Mouse (Mus musculus) stomach, embryonic 14.5 days (tissue): Measurements from ENCODE around the gene Gpr65. TPM values are rescaled to one million over a fixed set of nuclear protein-coding genes. Genes with fewer than 3 reads are reported as not detected.
"Not testable (repeated sequence)": the region's sequence is repeated elsewhere in the genome, so short reads cannot be mapped to it uniquely, and the experiment has no call there.

Source experiments
- ATAC-seq: fragments of 200-750 bp; cut with Nextera tagmentation; 2 replicates; pipeline ENCODE4 v1.8.0; 2017; ENCODE audit warnings: low read depth, moderate TSS enrichment; ENCODE audit not compliant: insufficient number of reproducible peaks, insufficient read depth, low FRiP score
- H3K27ac ChIP-seq: fragments of 300-500 bp; sonication (generic); 2 replicates; pipeline ENCODE4 v1.5.1; 2014; ENCODE audit warnings: mild to moderate bottlenecking, low read length, moderate library complexity, mixed read lengths
- H3K27me3 ChIP-seq: fragments of 300-500 bp; sonication (generic); 2 replicates; pipeline ENCODE4 v1.6.1; 2014; ENCODE audit warnings: low read length, control low read depth, mixed read lengths; ENCODE audit not compliant: control insufficient read depth, insufficient read depth
- H3K36me3 ChIP-seq: fragments of 300-500 bp; sonication (generic); 2 replicates; pipeline ENCODE4 v1.6.1; 2014; ENCODE audit warnings: mild to moderate bottlenecking, control low read depth, low read length, moderate library complexity, mixed read lengths; ENCODE audit not compliant: control insufficient read depth, insufficient read depth
- H3K4me1 ChIP-seq: fragments of 300-500 bp; sonication (generic); 2 replicates; pipeline ENCODE4 v1.6.1; 2014; ENCODE audit warnings: low read length, control low read depth, mixed read lengths; ENCODE audit not compliant: control insufficient read depth, insufficient read depth
- H3K4me2 ChIP-seq: fragments of 300-500 bp; sonication (generic); replicated peaks from 2 replicates; pipeline ENCODE4 v1.6.1; 2014; ENCODE audit warnings: low read depth, low read length, control low read depth
- H3K4me3 ChIP-seq: fragments of 300-500 bp; sonication (generic); 2 replicates; pipeline ENCODE4 v1.5.1; 2014; ENCODE audit warnings: low read depth, low read length, control low read depth
- H3K9ac ChIP-seq: fragments of 300-500 bp; sonication (generic); replicated peaks from 2 replicates; pipeline ENCODE4 v1.6.1; 2014; ENCODE audit warnings: low read depth, mild to moderate bottlenecking, control low read depth, low read length, moderate library complexity, mixed read lengths
- H3K9me3 ChIP-seq: fragments of 300-500 bp; sonication (generic); 2 replicates; pipeline ENCODE4 v1.6.1; 2016; ENCODE audit warnings: low read depth, low read length, control low read depth; ENCODE audit not compliant: control insufficient read depth
- whole genome bisulfite sequencing: fragments of 180-500 bp; shearing (Covaris S2); extraction: QIAGEN DNeasy Blood & Tissue Kit; methylation state at CpG from one replicate; pipeline ENCODE4 v1.1.7; 2014; 5-methylcytosine and 5-hydroxymethylcytosine counted together
- polyA plus RNA-seq: library from polyadenylated mRNA; unstranded; fragments of >200 nt; fragmentation: Nextera tagmentation; extraction: Ambion mirVana; gene quantifications from 2 replicates; pipeline ENCODE4 v1.2.1, GENCODE M21; 2014

Gpr65 gene
- 2.0 and 2.5 TPM in 2 replicates for polyA plus RNA-seq

DNA sequence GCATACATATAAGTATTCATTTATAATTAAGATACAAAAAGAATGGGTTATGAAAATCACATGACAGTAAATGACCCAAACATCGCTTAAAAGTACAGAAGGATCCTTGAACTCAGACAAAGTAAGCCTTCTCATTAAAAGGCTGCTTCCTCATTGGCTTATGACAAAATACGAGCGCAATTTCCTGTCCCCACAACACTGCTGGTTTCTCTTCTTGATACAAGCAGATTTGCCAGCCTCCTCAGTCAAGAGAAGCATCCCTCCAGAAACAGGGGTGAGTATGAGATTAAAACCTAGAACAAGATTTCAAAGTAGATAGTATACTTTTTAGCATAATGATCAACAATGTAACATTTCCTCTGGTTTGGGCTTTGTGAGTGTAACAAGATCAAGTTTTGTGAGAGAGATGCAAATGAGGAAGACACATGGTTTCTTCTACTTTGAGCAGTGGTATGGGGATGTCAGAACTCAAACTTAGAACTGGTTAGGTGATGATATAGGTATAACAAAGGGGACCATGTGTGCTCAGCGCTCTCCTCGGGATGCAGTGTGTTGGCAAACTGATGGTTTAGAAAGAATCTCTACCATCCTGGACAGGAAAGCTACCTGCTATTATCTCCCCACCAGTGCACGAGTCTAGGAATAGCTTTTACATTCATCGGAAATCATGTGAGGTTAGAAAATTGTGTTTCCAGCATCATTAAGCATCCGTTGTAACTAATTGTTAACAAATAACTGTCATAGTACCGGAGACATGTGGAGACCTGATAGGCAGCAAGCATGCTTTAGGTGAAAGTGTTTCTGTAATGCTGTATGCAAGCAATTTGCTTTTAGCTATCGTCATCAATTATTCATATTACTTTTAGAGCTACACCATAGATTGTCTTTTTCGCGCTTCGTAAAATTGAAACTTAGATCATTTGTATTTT, at the start of gene Gpr65:
Gene Gpr65 (plus strand): TSS at position 195 of the 929 bp plus-strand sequence.
- Histone ChIP-seq H3K4me2 (no peak within 1 kb of the TSS), H3K4me3 (no peak within 1 kb of the TSS), H3K27ac (no peak within 1 kb of the TSS), H3K36me3 (no peaks in the 10 kb centered on the region), H3K4me1 (no peaks in the 10 kb centered on the region), H3K27me3 (no peaks in the 10 kb centered on the region), H3K9me3 (no peaks in the 10 kb centered on the region), H3K9ac (no peak within 1 kb of the TSS)
- no peak for ATAC-seq
- 86% methylated on average over 13 of the region's 13 CpGs for WGBS

DNA sequence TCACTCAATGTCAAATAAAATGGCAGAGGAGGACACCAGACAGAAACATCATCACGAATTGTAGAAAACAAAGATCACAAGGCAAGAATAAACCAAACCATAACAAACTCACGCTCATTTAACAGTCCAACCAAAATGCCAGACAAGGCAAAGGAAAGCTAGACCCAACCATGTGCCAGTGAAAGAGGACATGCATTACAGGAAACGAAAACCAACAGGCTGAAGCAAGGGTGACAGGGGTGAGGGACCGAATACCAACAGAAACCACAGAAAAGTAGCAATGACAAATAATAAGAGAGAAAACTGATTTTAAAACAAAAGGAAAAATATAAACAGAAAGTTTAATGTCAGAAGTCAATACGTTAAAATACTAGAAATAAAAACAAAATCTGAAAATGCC, 45.1 kb upstream of the Gpr65 start:
- Histone ChIP-seq H3K36me3 (no peaks in the 10 kb centered on the region), H3K27ac (no peak overlapping the region), H3K4me2 (no peak overlapping the region), H3K4me1 (no peaks in the 10 kb centered on the region), H3K4me3 (no peak overlapping the region), H3K27me3 (no peaks in the 10 kb centered on the region), H3K9me3 (no peaks in the 10 kb centered on the region), H3K9ac (no peak overlapping the region)
- ATAC-seq = no peak
- 83% methylated on average over 5 of the region's 5 CpGs for WGBS

DNA sequence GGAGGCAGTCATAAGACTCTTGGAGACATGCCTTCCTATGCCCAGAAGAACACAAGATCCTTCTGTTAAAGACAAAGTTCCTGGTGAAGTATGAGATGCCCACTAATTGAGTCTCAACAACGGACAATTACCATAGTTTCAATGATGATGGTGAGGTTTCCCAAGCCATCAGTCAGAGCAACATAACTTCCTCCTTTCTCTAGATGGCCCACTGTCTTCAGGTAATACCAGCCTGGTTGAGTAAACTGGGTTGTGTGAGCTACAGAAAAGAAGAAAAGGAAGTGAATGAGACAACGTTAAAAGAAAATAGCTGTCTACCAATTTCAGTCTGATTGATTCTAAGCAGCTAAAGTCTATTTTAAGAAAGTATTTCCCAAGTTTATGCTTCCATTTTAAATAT, 41.4 kb upstream of the Gpr65 start:
- 94% methylated on average over 2 of the region's 2 CpGs for WGBS
- ATAC-seq = no peak
- H3K27ac ChIP-seq = no peak overlapping the region

DNA sequence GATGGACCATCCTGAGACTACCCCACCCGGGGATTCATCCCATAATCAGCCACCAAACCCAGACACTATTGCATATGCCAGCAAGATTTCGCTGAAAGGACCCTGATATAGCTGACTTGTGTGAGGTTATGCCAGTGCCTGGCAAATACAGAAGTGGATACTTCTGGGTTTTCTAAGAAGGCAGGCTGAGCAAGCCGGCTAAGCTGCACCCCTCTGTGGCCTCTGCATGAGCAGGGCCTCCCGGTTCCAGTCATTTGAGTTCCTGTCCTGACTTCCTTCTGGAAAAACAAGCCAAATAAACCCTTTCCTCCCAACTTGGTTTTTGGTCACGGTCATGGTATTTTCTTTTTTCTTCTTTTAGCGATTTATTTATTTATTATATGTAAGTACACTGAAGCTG, 30.0 kb upstream of the Gpr65 start:
- H3K36me3 ChIP-seq, H3K9me3 ChIP-seq, H3K4me2 ChIP-seq, ATAC-seq, H3K27me3 ChIP-seq, H3K9ac ChIP-seq, H3K4me1 ChIP-seq, H3K4me3 ChIP-seq, H3K27ac ChIP-seq: not testable (repeated sequence)
- 85% methylated on average over 6 of the region's 6 CpGs for WGBS

More for the DNA sequence above, 41.4 kb upstream of the Gpr65 start:
- H3K36me3 ChIP-seq = no peaks in the 10 kb centered on the region
- no peak overlapping the region for H3K4me2 ChIP-seq
- no peak overlapping the region for H3K9ac ChIP-seq
- no peaks in the 10 kb centered on the region for H3K27me3 ChIP-seq
- H3K9me3 ChIP-seq = no peaks in the 10 kb centered on the region
- no peak overlapping the region for H3K4me3 ChIP-seq
- no peaks in the 10 kb centered on the region for H3K4me1 ChIP-seq

DNA sequence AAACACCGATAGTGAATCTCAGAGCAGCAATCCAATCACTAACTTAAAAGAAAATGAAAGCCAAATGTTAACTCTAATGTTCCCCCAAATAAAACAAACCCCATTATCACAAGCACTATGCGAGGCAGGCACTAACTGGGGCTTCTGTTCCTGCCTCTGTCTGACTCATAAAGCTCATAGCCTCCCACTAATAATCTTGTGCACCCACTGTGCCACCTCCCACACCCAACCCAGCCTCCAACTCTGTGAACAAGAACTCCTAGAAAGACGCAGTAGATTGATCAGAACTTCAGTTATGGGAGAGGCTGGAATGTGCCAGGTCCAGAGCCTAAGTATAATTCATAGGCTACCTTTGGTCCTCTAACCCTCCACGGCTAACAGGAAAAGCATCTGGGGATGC, 24.3 kb upstream of the Gpr65 start:
- WGBS = 81% methylated on average over 4 of the region's 4 CpGs
- no peak overlapping the region for H3K4me2 ChIP-seq
- ATAC-seq = no peak
- no peaks in the 10 kb centered on the region for H3K9me3 ChIP-seq
- no peaks in the 10 kb centered on the region for H3K27me3 ChIP-seq
- H3K4me3 ChIP-seq = no peak overlapping the region
- H3K4me1 ChIP-seq = no peaks in the 10 kb centered on the region
- H3K9ac ChIP-seq = no peak overlapping the region
- H3K36me3 ChIP-seq = no peaks in the 10 kb centered on the region
- H3K27ac ChIP-seq = no peak overlapping the region

DNA sequence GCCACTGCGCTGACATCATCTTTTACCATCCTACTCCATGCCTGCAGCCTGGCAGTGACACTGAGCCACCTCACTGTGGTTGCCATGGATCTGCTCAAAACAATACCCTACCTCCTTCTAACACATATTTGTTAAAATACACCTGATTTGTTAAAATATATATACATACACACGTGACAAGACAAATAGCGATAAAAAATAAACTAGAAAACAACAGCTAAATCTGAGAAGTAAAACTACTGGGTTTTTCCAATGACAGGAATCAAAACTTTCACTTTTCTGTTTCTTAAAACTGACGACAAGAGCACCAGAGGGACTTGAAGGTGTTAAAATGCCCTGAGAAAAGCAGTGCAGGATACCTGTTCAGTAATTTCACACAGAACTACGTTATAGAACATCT, 23.6 kb upstream of the Gpr65 start:
- H3K27ac ChIP-seq = no peak overlapping the region
- WGBS = 94% methylated on average over 5 of the region's 5 CpGs
- H3K9me3 ChIP-seq = no peaks in the 10 kb centered on the region
- H3K36me3 ChIP-seq = no peaks in the 10 kb centered on the region
- H3K4me3 ChIP-seq = no peak overlapping the region
- no peak overlapping the region for H3K4me2 ChIP-seq
- no peaks in the 10 kb centered on the region for H3K4me1 ChIP-seq
- no peak overlapping the region for H3K9ac ChIP-seq
- no peak for ATAC-seq
- H3K27me3 ChIP-seq = no peaks in the 10 kb centered on the region

DNA sequence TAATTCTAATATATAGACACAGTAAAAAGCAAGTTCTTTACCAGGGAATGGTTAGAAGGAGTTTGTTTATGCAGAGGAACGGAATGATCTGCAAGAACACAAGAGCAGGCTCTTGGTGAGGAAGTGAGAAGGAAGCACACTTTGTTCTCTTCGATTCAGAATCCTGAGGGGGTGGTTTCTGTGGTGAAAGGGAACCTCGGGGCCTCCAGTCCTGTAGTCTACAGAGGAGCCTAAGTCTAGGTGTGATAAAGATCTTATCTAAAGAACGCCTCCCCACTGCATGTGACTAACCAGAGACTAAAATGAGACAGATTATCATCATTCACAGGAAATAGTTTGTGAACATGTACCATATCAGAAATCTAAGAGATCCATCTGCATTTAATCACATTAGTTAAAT, 21.6 kb upstream of the Gpr65 start:
- Histone ChIP-seq H3K36me3 (no peaks in the 10 kb centered on the region), H3K4me3 (no peak overlapping the region), H3K9me3 (no peaks in the 10 kb centered on the region), H3K27ac (no peak overlapping the region), H3K9ac (no peak overlapping the region), H3K4me1 (no peaks in the 10 kb centered on the region), H3K4me2 (no peak overlapping the region), H3K27me3 (no peaks in the 10 kb centered on the region)
- WGBS = 57% methylated on average over 4 of the region's 4 CpGs
- ATAC-seq = no peak

DNA sequence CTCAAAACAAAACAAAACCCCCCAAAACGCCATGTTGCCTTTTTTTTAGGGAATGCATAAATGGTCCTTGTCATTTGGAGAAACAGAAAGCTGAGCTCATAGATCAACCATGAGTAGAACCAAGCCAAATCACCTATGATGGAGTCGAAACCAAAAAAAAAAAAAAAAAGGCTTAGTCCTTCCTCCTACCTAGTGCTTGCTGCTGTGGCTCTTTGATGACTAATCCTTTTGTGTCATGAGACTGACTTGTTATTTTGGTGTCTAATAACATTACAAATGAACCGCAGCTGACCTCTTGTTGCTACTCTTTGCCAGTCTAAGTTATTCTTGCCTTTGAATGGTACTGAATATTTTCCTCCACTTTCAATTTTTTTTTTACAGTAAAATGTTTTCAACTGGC, 18.8 kb upstream of the Gpr65 start:
- Histone ChIP-seq H3K27me3 (no peaks in the 10 kb centered on the region), H3K36me3 (no peaks in the 10 kb centered on the region), H3K9me3 (no peaks in the 10 kb centered on the region), H3K4me2 (no peak overlapping the region), H3K27ac (no peak overlapping the region), H3K4me3 (no peak overlapping the region), H3K4me1 (no peaks in the 10 kb centered on the region), H3K9ac (no peak overlapping the region)
- WGBS = 66% methylated on average over 3 of the region's 3 CpGs
- ATAC-seq = no peak

DNA sequence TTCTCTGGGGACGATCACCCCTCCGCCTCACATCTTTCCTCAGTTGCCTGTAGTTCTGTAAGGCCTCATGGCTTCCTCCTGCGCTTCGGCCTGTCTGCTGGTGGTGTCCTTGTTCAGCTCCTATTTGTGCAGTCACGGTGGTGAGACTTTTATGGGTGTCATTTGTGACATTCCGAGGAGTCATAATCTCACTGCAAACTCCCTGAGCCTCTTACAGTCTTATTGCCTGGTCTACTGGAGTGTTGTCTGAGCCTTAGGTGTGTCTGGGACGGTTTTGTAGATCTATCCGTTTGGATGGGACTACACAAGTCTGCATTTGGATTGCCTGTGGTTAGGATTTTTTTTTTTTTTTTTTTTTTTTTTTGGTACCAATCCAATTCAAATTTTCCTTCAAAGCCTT, 18.1 kb upstream of the Gpr65 start:
- H3K4me3 ChIP-seq = no peak overlapping the region

More for the DNA sequence above, 18.1 kb upstream of the Gpr65 start:
- H3K9me3 ChIP-seq = no peaks in the 10 kb centered on the region
- H3K27ac ChIP-seq = no peak overlapping the region
- no peaks in the 10 kb centered on the region for H3K36me3 ChIP-seq
- no peak overlapping the region for H3K9ac ChIP-seq
- no peaks in the 10 kb centered on the region for H3K4me1 ChIP-seq
- 91% methylated on average over 8 of the region's 8 CpGs for WGBS
- no peak for ATAC-seq
- H3K4me2 ChIP-seq = no peak overlapping the region
- H3K27me3 ChIP-seq = no peaks in the 10 kb centered on the region
